Mouse (Mus musculus): Measurements from ENCODE around the gene Isyna1.

GRCm38 (mm10) chr8:70593961-70594609 lies at the start of gene Isyna1:
- no peak for TF ChIP-seq EP300 (optimal IDR thresholded peaks at IDR 0.05)
- peak; percentile 18 for TF ChIP-seq CTCF (IDR thresholded peaks at IDR 0.05; ENCODE audit: low read depth)
